13 mouse cellular contexts compared by ENCODE assay signal in genomic region chr10:101189233-101189632, GRCm38 (mm10).
DNase-seq lines count a peak whose midpoint lies in the region.
"Had no signal": no experiment of that assay in that cellular context is flagged by ENCODE, and none has a peak within 500 bp of the region (broad histone marks: within the 10 kb centered on the region; RNA-seq: fewer than 3 reads in every experiment).

No protein-coding gene starts in this region.

- DNase-seq in cerebellum, postnatal 25 days, result peak; percentile 27 to 64
- no peak for DNase-seq in cerebellum, postnatal 4 days (ENCODE audit: low spot score in 2 of 2)
- DNase-seq in left cerebral cortex, adult 11 months (ENCODE audit: low spot score), result peak; percentile 2
- DNase-seq in left cerebral cortex, postnatal 36 days (ENCODE audit: low spot score in 2 of 2), result no peak
- DNase-seq in fat pad, adult 2 months (ENCODE audit: extremely low read depth, low read depth, low spot score), result peak; percentile 69
- peak; percentile 4 for DNase-seq in layer of hippocampus, adult 9-10 months (ENCODE audit: low spot score)
- DNase-seq in heart, postnatal 10 days, result no peak
- no peak for DNase-seq in spleen, postnatal 4 days (ENCODE audit: low spot score in 2 of 2)
- DNase-seq: gastrocnemius, postnatal 10 days; heart, postnatal 36 days; liver, embryonic 13.5 days; lung, postnatal 10 days; retina, postnatal 1 day had no signal

- intact Hi-C loops in left cerebral cortex, postnatal 36 days (cut with DNase I), result no loop called here
- intact Hi-C loops in heart, postnatal 10 days (cut with DNase I), result no loop called here

Comparison
In these comparisons a context has a peak if more than half of its experiments do, and no peak if none do; other contexts are left out.
1. DNase-seq: peak in cerebellum, postnatal 25 days (2 of 2), left cerebral cortex, adult 11 months (single experiment), fat pad, adult 2 months (single experiment) and layer of hippocampus, adult 9-10 months (single experiment); none in cerebellum, postnatal 4 days (0 of 2), left cerebral cortex, postnatal 36 days (0 of 2), heart, postnatal 10 days (0 of 2) and spleen, postnatal 4 days (0 of 2).